Mouse (Mus musculus): ENCODE results near the gene Myo1d.

DNA sequence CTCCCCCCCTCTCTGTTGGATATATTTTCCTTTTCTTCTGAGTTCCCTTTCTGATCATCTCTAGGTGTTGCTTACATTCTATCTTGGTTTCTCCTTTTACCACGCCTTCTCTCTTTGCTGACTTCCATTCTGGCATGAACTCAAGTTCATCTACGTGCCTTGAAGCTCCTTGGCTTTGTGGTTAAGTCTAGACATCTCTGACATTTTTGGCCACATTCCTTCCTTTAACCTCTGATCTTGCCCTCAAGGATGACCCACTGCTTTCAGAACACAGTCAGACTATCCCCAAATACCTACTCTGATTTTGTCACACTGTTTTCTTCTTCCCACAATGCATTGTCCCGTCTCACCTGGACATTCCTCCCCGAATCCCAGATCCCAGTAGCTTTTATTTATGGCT is 240.8 kb downstream of the Myo1d start:
- TF ChIP-seq EP300 (IDR thresholded peaks at IDR 0.05; ENCODE audit: low read depth) (no peak), CTCF (IDR thresholded peaks at IDR 0.05; ENCODE audit: low read depth) (no peak)

All from liver, embryonic 14.5 days (tissue).